Mouse (Mus musculus): ENCODE measurements around the gene Vinac1. TPM values are rescaled to one million over a fixed set of nuclear protein-coding genes. Genes with fewer than 3 reads are reported as not detected.

The Vinac1 gene
- polyA plus RNA-seq, 1 experiment from 2014 or later, result 0.31 TPM

DNA sequence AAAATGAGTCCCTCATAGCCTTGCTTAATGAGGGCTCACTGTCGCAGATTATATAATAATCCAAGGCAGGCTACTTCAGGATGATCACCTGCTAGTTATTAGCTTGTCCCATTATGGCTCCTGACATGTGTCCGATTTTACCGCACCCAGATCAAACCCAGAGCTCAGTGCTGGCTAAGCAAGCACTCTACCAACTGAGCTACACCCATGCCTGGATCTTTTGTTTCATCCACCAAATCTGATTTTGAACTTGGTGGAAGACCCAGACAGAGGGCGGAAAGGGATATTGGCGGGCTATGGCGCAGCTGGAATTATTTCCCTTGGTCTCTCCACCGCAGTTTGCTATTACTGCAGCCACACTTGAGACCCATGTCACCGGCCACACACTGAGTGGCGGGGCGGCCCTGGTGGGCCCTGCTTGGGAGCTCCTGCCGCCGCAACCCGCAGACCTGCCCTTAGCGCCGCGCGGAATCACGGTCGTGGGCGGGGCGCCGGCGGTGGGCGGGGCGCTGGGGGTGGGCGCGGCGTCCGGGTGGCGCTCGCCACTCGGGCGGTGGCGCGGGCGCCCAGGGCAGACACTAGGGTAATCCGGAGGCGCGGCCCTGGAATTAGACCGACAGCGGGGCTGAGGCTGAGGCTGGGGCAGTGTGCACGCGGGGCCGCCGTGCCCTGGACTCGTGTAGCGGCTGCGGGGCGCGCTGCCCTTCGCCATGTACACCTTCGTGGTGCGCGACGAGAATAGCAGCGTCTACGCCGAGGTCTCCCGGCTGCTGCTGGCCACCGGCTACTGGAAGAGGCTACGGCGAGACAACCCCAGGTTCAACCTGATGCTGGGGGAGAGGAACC lies 17.7 kb upstream of the Vinac1 start, which contains the start of gene Ttl:
TSS of gene Ttl (plus strand) at position 506 of the 846 bp plus-strand sequence.
- Histone ChIP-seq H3K4me1 (peaks cover 16% of the 10 kb centered on the region), H3K27ac (replicated peaks) (peak within 1 kb of the TSS; percentile 72), H3K9ac (replicated peaks) (peak within 1 kb of the TSS; percentile 73), H3K4me3 (peak within 1 kb of the TSS; percentile 78), H3K9me3 (no peaks in the 10 kb centered on the region), H3K36me3 (0 out of 2 replicates have a peak, but pooled peaks cover 5% of the 10 kb centered on the region), H3K27me3 (no peaks in the 10 kb centered on the region), H3K4me2 (replicated peaks) (peak within 1 kb of the TSS; percentile 75)
- 2% methylated on average over 62 of the region's 62 CpGs for WGBS
- ATAC-seq (ENCODE audit: low FRiP score, low read depth), result peak; percentile 96

DNA sequence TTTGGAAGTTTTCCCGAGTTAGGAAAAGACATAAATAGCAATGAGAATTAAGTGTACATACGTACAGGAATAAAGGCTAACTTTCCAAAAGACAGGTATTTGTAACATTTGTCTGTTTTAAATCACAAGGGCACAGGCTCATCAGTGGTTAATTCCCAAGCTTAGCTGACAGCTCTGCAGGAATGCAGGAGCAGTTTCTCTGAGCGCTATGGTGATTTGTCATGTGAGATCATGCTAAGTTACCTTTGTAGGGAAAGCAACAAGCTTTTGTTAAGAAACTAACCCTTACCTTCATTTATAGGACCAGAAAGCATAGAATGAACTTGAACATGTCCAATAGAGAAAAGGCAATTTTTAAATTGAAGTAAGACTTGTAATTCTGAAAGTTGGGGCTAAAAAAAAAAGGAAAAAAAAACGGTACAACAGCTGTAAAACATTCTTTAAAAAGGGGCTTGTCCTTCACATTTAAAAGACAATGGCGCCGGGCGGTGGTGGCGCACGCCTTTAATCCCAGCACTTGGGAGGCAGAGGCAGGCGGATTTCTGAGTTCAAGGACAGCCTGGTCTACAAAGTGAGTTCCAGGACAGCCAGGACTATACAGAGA lies 13.6 kb upstream of the Vinac1 start:
- no peaks in the 10 kb centered on the region for H3K9me3 ChIP-seq
- H3K4me2 ChIP-seq (replicated peaks), result no peak overlapping the region
- ATAC-seq (ENCODE audit: low FRiP score, low read depth), result no peak
- WGBS, result 80% methylated on average over 10 of the region's 10 CpGs
- no peak overlapping the region for H3K4me3 ChIP-seq
- peaks cover 6% of the 10 kb centered on the region for H3K4me1 ChIP-seq
- H3K9ac ChIP-seq (replicated peaks), result no peak overlapping the region
- H3K36me3 ChIP-seq, result no peaks in the 10 kb centered on the region
- H3K27me3 ChIP-seq, result no peaks in the 10 kb centered on the region
- H3K27ac ChIP-seq (replicated peaks), result no peak overlapping the region

GRCm38 (mm10) chr2:129057920-129058361 lies 10.0 kb upstream of the Vinac1 start:
- Histone ChIP-seq H3K27me3 (no peaks in the 10 kb centered on the region), H3K9me3 (no peaks in the 10 kb centered on the region), H3K4me2 (replicated peaks) (no peak overlapping the region), H3K36me3 (no peaks in the 10 kb centered on the region), H3K4me1 (no peaks in the 10 kb centered on the region), H3K9ac (replicated peaks) (no peak overlapping the region), H3K27ac (replicated peaks) (no peak overlapping the region), H3K4me3 (no peak overlapping the region)
- 88% methylated on average over 6 of the region's 6 CpGs for WGBS
- ATAC-seq (ENCODE audit: low FRiP score, low read depth), result no peak

DNA sequence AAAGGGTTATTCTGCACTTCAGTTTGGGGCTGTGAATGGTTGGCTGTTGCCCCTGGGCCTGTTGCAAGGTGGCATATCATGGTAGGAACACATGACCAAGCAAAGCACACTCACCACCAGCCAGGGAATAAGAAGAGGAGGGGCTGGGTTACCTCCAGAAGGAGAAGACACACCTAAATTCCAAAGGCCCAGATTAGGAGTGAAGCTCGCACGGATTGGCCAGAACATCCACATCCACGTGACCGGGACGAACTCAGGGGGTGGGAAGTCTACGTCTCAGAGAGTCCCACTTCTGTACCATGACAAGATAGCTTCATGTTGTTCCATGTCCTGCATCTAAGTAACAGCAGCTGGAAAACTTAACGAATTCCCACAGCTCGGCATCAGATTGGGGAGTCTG lies 9.3 kb upstream of the Vinac1 start:
- H3K4me2 ChIP-seq (replicated peaks), result no peak overlapping the region
- WGBS, result 96% methylated on average over 8 of the region's 8 CpGs
- H3K27ac ChIP-seq (replicated peaks), result no peak overlapping the region
- H3K9me3 ChIP-seq, result no peaks in the 10 kb centered on the region
- no peaks in the 10 kb centered on the region for H3K36me3 ChIP-seq
- no peak for ATAC-seq (ENCODE audit: low FRiP score, low read depth)
- H3K27me3 ChIP-seq, result no peaks in the 10 kb centered on the region
- no peaks in the 10 kb centered on the region for H3K4me1 ChIP-seq
- no peak overlapping the region for H3K9ac ChIP-seq (replicated peaks)
- no peak overlapping the region for H3K4me3 ChIP-seq

- no peaks in the 10 kb centered on the region for H3K9me3 ChIP-seq
- no peak overlapping the region for H3K4me3 ChIP-seq
- no peak overlapping the region for H3K27ac ChIP-seq (replicated peaks)
- no peak for ATAC-seq (ENCODE audit: low FRiP score, low read depth)
- no peak overlapping the region for H3K9ac ChIP-seq (replicated peaks)
- no peak overlapping the region for H3K4me2 ChIP-seq (replicated peaks)
- WGBS, result 36% methylated on average over 9 of the region's 9 CpGs
- no peaks in the 10 kb centered on the region for H3K36me3 ChIP-seq
- H3K4me1 ChIP-seq, result no peaks in the 10 kb centered on the region
- no peaks in the 10 kb centered on the region for H3K27me3 ChIP-seq
These were observed 8.6 kb upstream of the Vinac1 start for GRCm38 (mm10) chr2:129056597-129056996.

GRCm38 (mm10) chr2:129055741-129056140 lies 7.8 kb upstream of the Vinac1 start:
- Histone ChIP-seq H3K27ac (replicated peaks) (no peak overlapping the region), H3K4me1 (no peaks in the 10 kb centered on the region), H3K9me3 (no peaks in the 10 kb centered on the region), H3K4me3 (no peak overlapping the region), H3K9ac (replicated peaks) (no peak overlapping the region), H3K4me2 (replicated peaks) (no peak overlapping the region), H3K36me3 (no peaks in the 10 kb centered on the region), H3K27me3 (no peaks in the 10 kb centered on the region)
- WGBS, result 93% methylated on average over 6 of the region's 6 CpGs
- no peak for ATAC-seq (ENCODE audit: low FRiP score, low read depth)

GRCm38 (mm10) chr2:129052451-129052983 lies 4.5 kb upstream of the Vinac1 start:
- Histone ChIP-seq H3K9me3 (no peaks in the 10 kb centered on the region), H3K27ac (replicated peaks) (no peak overlapping the region), H3K4me1 (no peaks in the 10 kb centered on the region), H3K4me3 (no peak overlapping the region), H3K9ac (replicated peaks) (no peak overlapping the region), H3K4me2 (replicated peaks) (no peak overlapping the region), H3K36me3 (no peaks in the 10 kb centered on the region), H3K27me3 (no peaks in the 10 kb centered on the region)
- 77% methylated on average over 4 of the region's 4 CpGs for WGBS
- ATAC-seq (ENCODE audit: low FRiP score, low read depth), result no peak

- Histone ChIP-seq H3K4me2 (replicated peaks) (no peak overlapping the region), H3K9me3 (no peaks in the 10 kb centered on the region), H3K9ac (replicated peaks) (no peak overlapping the region), H3K36me3 (no peaks in the 10 kb centered on the region), H3K4me1 (no peaks in the 10 kb centered on the region), H3K27me3 (peaks cover 5% of the 10 kb centered on the region; the same call in 1 of the 2 replicates), H3K27ac (replicated peaks) (no peak overlapping the region), H3K4me3 (no peak overlapping the region)
- 89% methylated on average over 4 of the region's 4 CpGs for WGBS
- no peak for ATAC-seq (ENCODE audit: low FRiP score, low read depth)
These were observed 1.2 kb downstream of the Vinac1 start for GRCm38 (mm10) chr2:129046846-129047196.

- Histone ChIP-seq H3K27me3 (peaks cover 5% of the 10 kb centered on the region; the same call in 1 of the 2 replicates), H3K4me1 (no peaks in the 10 kb centered on the region)
These were observed 1.7 kb downstream of the Vinac1 start for GRCm38 (mm10) chr2:129046172-129046845.

DNA sequence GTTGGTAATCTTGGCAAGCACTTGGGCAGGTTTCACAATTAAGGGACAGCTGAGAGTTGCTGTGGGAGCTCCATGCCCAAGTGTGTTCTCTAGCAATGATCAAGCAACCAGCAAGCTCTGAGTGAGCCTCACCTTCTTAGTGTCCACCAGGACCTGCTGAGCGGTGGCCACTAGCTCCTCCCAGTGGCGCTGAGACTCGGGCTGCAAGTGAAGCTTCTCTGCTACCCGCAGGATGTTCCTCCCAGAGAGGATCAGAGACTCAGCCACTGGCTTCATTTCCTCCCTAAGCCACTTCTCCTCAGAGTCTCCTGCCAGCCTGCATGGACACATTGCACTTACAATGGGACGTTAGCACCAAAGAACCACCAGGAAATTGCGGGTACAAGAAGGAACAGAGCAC lies 7.4 kb downstream of the Vinac1 start:
- no peak for ATAC-seq (ENCODE audit: low FRiP score, low read depth)
- WGBS, result 29% methylated on average over 6 of the region's 6 CpGs
- no peak overlapping the region for H3K4me2 ChIP-seq (replicated peaks)
- no peak overlapping the region for H3K9ac ChIP-seq (replicated peaks)
- H3K9me3 ChIP-seq, result no peaks in the 10 kb centered on the region
- H3K4me1 ChIP-seq, result peaks cover 11% of the 10 kb centered on the region
- no peaks in the 10 kb centered on the region for H3K36me3 ChIP-seq
- H3K27ac ChIP-seq (replicated peaks), result no peak overlapping the region
- H3K27me3 ChIP-seq, result peaks cover 52% of the 10 kb centered on the region
- H3K4me3 ChIP-seq, result no peak overlapping the region

More at GRCm38 (mm10) chr2:129046172-129046845, 1.7 kb downstream of the Vinac1 start:
- Histone ChIP-seq H3K4me3 (no peak overlapping the region), H3K36me3 (no peaks in the 10 kb centered on the region), H3K27ac (replicated peaks) (no peak overlapping the region), H3K4me2 (replicated peaks) (no peak overlapping the region), H3K9ac (replicated peaks) (no peak overlapping the region), H3K9me3 (no peaks in the 10 kb centered on the region)
- 82% methylated on average over 6 of the region's 6 CpGs for WGBS
- ATAC-seq (ENCODE audit: low FRiP score, low read depth), result no peak

GRCm38 (mm10) chr2:129038937-129039631 lies 8.9 kb downstream of the Vinac1 start:
- Histone ChIP-seq H3K27ac (replicated peaks) (peak overlapping the region; percentile 20; the same call in 1 of the 2 replicates), H3K4me3 (peak overlapping the region; percentile 46), H3K9ac (replicated peaks) (peak overlapping the region; percentile 60), H3K9me3 (no peaks in the 10 kb centered on the region), H3K36me3 (no peaks in the 10 kb centered on the region), H3K4me2 (replicated peaks) (peak overlapping the region; percentile 88), H3K27me3 (peaks cover 52% of the 10 kb centered on the region), H3K4me1 (peaks cover 11% of the 10 kb centered on the region)
- peak; percentile 66 for ATAC-seq (ENCODE audit: low FRiP score, low read depth)
- WGBS, result 2% methylated on average over 62 of the region's 62 CpGs

Measured in midbrain, embryonic 12.5 days (tissue).